Mouse (Mus musculus) testis, adult 2 months (tissue): ENCODE results near the gene Sorbs1.

Source experiments
- CTCF ChIP-seq: fragments of 200-500 bp; IDR thresholded peaks from 2 replicates; pipeline ENCODE4 v1.5.1; 2012; ENCODE audit warnings: low read depth, mild to moderate bottlenecking, inconsistent platforms, low read length, moderate library complexity; ENCODE audit not compliant: control insufficient read depth, insufficient read depth, insufficient replicate concordance
- POLR2A ChIP-seq: fragments of 200-500 bp; IDR thresholded peaks from 2 replicates; pipeline ENCODE4 v1.6.1; 2012; ENCODE audit warnings: low read depth, mild to moderate bottlenecking, inconsistent platforms, low read length, moderate library complexity; ENCODE audit not compliant: control insufficient read depth

GRCm38 (mm10) chr19:40491442-40491841 is 22.1 kb downstream of the Sorbs1 start:
- no peak for TF ChIP-seq POLR2A
- no peak for TF ChIP-seq CTCF
